Mouse (Mus musculus): ENCODE measurements around the gene Atp8a1. TPM values are rescaled to one million over a fixed set of nuclear protein-coding genes. Genes with fewer than 3 reads are reported as not detected.

The Atp8a1 gene
- polyA plus RNA-seq, 1 experiment from 2014 or later = 3.3 TPM

DNA sequence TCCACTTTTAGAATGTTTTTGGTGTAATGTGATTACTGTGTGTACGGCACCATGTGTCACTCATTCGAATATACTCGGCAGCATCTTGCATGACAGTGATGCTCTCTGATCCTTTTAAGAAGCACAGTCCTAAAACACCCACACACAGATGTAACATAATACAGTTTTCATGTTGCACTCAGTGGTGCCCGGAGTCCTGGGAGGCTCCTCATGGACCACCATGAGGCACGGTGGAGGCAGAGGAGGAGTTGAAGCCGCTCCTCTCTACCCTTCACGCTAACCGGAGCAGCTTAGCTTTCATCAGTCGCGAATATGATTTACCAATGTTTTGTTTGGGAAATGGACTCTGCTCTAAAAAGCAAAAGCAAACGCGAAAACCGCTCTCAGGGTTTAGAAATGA is 120.4 kb downstream of the Atp8a1 start:
- no peak overlapping the region for H3K4me2 ChIP-seq (replicated peaks; ENCODE audit: low read depth)
- TF ChIP-seq EP300 (optimal IDR thresholded peaks at IDR 0.05) (no peak), CTCF (IDR thresholded peaks at IDR 0.05; ENCODE audit: low read depth) (no peak)
- ATAC-seq (ENCODE audit: low FRiP score, low TSS enrichment) (no peak), DNase-seq (ENCODE audit: low spot score) (no peak)
- H3K36me3 ChIP-seq (ENCODE audit: control insufficient read depth, insufficient read depth, low read length) = no peaks in the 10 kb centered on the region
- no peaks in the 10 kb centered on the region for H3K9me3 ChIP-seq (ENCODE audit: control insufficient read depth, low read length)
- H3K4me3 ChIP-seq (ENCODE audit: low read depth, low read length) = no peak overlapping the region
- no peaks in the 10 kb centered on the region for H3K27me3 ChIP-seq (ENCODE audit: control insufficient read depth, insufficient read depth, low read length)
- no peak overlapping the region for H3K9ac ChIP-seq (ENCODE audit: low read length)
- 73% methylated on average over 13 of the region's 13 CpGs for WGBS
- H3K27ac ChIP-seq (replicated peaks) = no peak overlapping the region
- H3K4me1 ChIP-seq (replicated peaks; ENCODE audit: control insufficient read depth, insufficient read depth) = no peaks in the 10 kb centered on the region

DNA sequence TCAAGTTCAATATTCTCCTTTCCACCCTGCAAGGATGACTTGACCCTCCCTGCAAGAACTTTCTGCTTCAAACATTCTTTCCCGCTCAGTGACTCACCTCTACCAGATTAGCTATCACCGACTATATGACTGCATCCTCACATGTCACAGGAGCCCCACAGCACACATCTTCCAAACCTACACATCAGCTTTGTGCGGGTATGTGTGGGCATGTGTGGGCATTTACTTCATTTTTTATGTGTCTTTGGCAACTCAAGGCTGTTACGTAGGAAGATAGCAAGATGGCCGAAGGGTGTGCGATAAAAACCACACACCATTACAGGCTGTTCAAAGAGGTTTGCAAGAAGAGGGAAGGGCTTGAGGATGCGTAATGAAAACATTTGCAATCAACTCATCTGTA is 145.6 kb downstream of the Atp8a1 start:
- DNase-seq (ENCODE audit: low spot score) = no peak
- Histone ChIP-seq H3K27me3 (ENCODE audit: control insufficient read depth, insufficient read depth, low read length) (no peaks in the 10 kb centered on the region), H3K4me1 (replicated peaks; ENCODE audit: control insufficient read depth, insufficient read depth) (no peaks in the 10 kb centered on the region), H3K9me3 (ENCODE audit: control insufficient read depth, low read length) (no peaks in the 10 kb centered on the region), H3K4me2 (replicated peaks; ENCODE audit: low read depth) (no peak overlapping the region), H3K36me3 (ENCODE audit: control insufficient read depth, insufficient read depth, low read length) (no peaks in the 10 kb centered on the region), H3K27ac (replicated peaks) (no peak overlapping the region), H3K4me3 (ENCODE audit: low read depth, low read length) (no peak overlapping the region), H3K9ac (ENCODE audit: low read length) (no peak overlapping the region)
- TF ChIP-seq CTCF (IDR thresholded peaks at IDR 0.05; ENCODE audit: low read depth) (no peak), EP300 (optimal IDR thresholded peaks at IDR 0.05) (no peak)
- 90% methylated on average over 7 of the region's 7 CpGs for WGBS
- ATAC-seq (ENCODE audit: low FRiP score, low TSS enrichment) = no peak

DNA sequence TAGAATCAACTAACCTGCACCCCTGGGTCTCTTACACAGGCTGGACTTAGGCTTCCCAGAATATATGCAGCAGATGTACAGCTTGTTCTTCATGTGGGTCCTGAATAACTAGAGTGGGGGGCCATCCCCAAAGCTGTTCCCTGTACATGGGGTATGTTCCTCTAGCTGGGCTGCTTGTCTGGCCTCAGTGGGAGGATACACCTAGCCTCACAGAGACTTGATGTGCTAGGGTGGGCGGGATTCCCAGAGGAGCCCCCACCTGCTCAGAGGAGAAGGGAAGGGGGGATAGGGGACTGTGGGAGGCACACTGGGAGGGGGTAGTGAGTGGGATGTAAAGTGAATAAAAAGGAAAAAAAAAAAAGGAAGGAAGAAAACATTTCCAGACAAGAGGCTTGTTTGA is 147.8 kb downstream of the Atp8a1 start:
- Histone ChIP-seq H3K9ac (ENCODE audit: low read length) (no peak overlapping the region), H3K4me2 (replicated peaks; ENCODE audit: low read depth) (no peak overlapping the region), H3K27ac (replicated peaks) (no peak overlapping the region), H3K9me3 (ENCODE audit: control insufficient read depth, low read length) (no peaks in the 10 kb centered on the region), H3K36me3 (ENCODE audit: control insufficient read depth, insufficient read depth, low read length) (no peaks in the 10 kb centered on the region), H3K27me3 (ENCODE audit: control insufficient read depth, insufficient read depth, low read length) (no peaks in the 10 kb centered on the region), H3K4me1 (replicated peaks; ENCODE audit: control insufficient read depth, insufficient read depth) (no peaks in the 10 kb centered on the region), H3K4me3 (ENCODE audit: low read depth, low read length) (no peak overlapping the region)
- TF ChIP-seq EP300 (optimal IDR thresholded peaks at IDR 0.05) (no peak), CTCF (IDR thresholded peaks at IDR 0.05; ENCODE audit: low read depth) (no peak)
- DNase-seq (ENCODE audit: low spot score) (no peak), ATAC-seq (ENCODE audit: low FRiP score, low TSS enrichment) (no peak)
- WGBS = 92% methylated on average over 1 of the region's 1 CpGs

DNA sequence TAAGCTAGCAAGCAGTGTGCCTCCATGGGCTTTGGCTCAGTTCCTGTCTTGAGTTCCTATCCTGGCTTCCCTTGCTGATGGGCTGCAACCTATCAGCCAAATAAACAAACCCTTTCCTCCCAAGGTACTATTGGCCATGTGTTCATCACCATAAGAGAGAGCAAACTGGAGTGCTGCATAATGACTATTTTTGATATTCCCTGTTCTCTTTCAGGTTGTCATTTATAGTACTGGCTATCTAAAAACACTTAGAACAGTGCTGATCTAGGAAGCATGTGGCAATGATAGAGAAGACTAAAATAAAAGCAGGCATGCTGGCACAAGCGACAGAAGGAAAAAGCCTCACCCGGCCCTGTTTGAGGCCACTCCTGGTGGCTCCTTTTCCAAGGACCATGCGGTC is 149.1 kb downstream of the Atp8a1 start:
- no peak overlapping the region for H3K27ac ChIP-seq (replicated peaks)
- H3K4me3 ChIP-seq (ENCODE audit: low read depth, low read length) = no peak overlapping the region
- no peak for ATAC-seq (ENCODE audit: low FRiP score, low TSS enrichment)
- WGBS = 79% methylated on average over 3 of the region's 3 CpGs
- no peaks in the 10 kb centered on the region for H3K36me3 ChIP-seq (ENCODE audit: control insufficient read depth, insufficient read depth, low read length)
- no peak for TF ChIP-seq EP300 (optimal IDR thresholded peaks at IDR 0.05)
- no peak for TF ChIP-seq CTCF (IDR thresholded peaks at IDR 0.05; ENCODE audit: low read depth)
- H3K4me1 ChIP-seq (replicated peaks; ENCODE audit: control insufficient read depth, insufficient read depth) = no peaks in the 10 kb centered on the region
- H3K4me2 ChIP-seq (replicated peaks; ENCODE audit: low read depth) = no peak overlapping the region
- H3K27me3 ChIP-seq (ENCODE audit: control insufficient read depth, insufficient read depth, low read length) = no peaks in the 10 kb centered on the region
- no peaks in the 10 kb centered on the region for H3K9me3 ChIP-seq (ENCODE audit: control insufficient read depth, low read length)
- H3K9ac ChIP-seq (ENCODE audit: low read length) = no peak overlapping the region
- no peak for DNase-seq (ENCODE audit: low spot score)

DNA sequence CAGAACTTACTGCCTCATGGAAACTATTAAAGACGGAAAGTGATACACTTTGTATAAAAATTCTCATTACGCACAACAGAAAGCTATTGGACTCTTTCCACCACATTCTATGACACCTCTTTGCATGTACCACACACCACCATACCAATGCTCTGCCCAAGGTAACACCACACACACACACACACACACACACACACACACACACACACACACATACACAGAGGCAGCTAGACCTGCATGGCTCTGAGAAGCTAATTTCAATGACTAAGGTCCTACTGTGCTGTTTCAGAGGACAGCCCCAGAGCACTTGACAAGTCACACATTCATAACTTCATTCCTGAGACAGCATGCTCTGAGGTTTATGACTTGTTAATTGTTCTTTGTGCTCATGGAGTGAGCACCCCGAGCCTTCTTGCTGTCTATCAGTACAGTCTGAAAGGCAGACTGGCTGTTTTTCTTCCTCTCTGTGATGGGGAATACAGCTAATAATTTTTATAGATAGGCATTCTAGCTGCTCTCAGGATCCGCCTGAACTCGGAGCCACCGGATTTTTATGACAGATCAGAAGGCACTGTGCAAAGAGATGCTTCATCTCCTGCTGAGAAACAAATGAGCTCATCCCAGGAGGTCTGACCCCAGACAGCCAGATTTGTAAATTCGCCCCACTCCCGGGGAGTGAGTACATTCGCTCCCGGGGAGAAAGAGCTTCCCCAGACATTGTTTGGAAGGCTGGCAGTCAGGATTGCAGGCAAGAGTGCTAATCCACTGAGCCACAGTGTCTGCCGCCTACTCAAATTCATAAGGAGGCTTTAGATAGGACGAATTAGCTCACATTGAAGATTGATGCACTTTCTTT is 150.3 kb downstream of the Atp8a1 start:
- Histone ChIP-seq H3K4me1 (replicated peaks; ENCODE audit: control insufficient read depth, insufficient read depth) (no peaks in the 10 kb centered on the region), H3K9me3 (ENCODE audit: control insufficient read depth, low read length) (no peaks in the 10 kb centered on the region), H3K4me2 (replicated peaks; ENCODE audit: low read depth) (no peak overlapping the region), H3K9ac (ENCODE audit: low read length) (no peak overlapping the region), H3K27me3 (ENCODE audit: control insufficient read depth, insufficient read depth, low read length) (no peaks in the 10 kb centered on the region), H3K36me3 (ENCODE audit: control insufficient read depth, insufficient read depth, low read length) (no peaks in the 10 kb centered on the region), H3K27ac (replicated peaks) (no peak overlapping the region), H3K4me3 (ENCODE audit: low read depth, low read length) (no peak overlapping the region)
- 29% methylated on average over 12 of the region's 12 CpGs for WGBS
- DNase-seq (ENCODE audit: low spot score) (no peak), ATAC-seq (ENCODE audit: low FRiP score, low TSS enrichment) (no peak)
- no peak for TF ChIP-seq EP300 (optimal IDR thresholded peaks at IDR 0.05)
- TF ChIP-seq CTCF (IDR thresholded peaks at IDR 0.05; ENCODE audit: low read depth) = no peak

DNA sequence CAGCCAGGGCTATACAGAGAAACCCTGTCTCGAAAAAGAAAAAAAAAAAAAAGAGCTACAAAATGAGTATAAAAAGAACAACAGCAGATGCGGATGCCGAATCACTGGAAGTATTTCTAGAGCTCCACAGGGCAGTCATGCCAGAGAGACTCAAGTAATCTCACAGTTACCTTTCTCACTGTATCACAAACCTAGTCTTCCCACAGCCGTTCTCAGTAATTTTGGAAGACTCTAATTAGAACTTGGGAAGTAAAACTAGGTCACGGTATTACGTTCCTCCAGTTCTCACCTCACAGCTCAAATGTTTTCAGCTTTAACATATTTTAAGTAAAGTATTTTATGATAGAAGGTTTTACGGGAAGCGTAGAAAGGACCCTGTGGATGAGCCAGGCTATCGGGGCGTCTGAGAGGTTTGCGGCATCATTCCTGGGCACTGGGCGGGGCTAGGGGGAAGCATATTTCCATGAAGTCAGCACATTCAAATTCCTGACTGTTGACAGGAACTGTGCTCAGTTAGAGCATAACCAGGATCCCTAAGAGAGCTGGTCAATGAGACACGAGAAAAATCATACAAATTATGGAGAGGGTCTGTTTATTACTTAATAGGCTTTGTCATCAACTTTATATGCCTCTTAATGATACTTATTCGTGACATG is 152.1 kb downstream of the Atp8a1 start:
- Histone ChIP-seq H3K27ac (replicated peaks) (no peak overlapping the region), H3K9me3 (ENCODE audit: control insufficient read depth, low read length) (no peaks in the 10 kb centered on the region)
- no peak for ATAC-seq (ENCODE audit: low FRiP score, low TSS enrichment)

More for the DNA sequence above, 152.1 kb downstream of the Atp8a1 start:
- WGBS = 92% methylated on average over 14 of the region's 14 CpGs
- no peak for TF ChIP-seq CTCF (IDR thresholded peaks at IDR 0.05; ENCODE audit: low read depth)
- no peak for TF ChIP-seq EP300 (optimal IDR thresholded peaks at IDR 0.05)
- H3K9ac ChIP-seq (ENCODE audit: low read length) = no peak overlapping the region
- no peaks in the 10 kb centered on the region for H3K27me3 ChIP-seq (ENCODE audit: control insufficient read depth, insufficient read depth, low read length)
- H3K4me1 ChIP-seq (replicated peaks; ENCODE audit: control insufficient read depth, insufficient read depth) = no peaks in the 10 kb centered on the region
- no peak overlapping the region for H3K4me3 ChIP-seq (ENCODE audit: low read depth, low read length)
- H3K4me2 ChIP-seq (replicated peaks; ENCODE audit: low read depth) = no peak overlapping the region
- H3K36me3 ChIP-seq (ENCODE audit: control insufficient read depth, insufficient read depth, low read length) = no peaks in the 10 kb centered on the region
- no peak for DNase-seq (ENCODE audit: low spot score)
